Mouse (Mus musculus) forebrain, embryonic 13.5 days (tissue): ENCODE measurements around the gene Kcnip4. TPM values are rescaled to one million over a fixed set of nuclear protein-coding genes. Genes with fewer than 3 reads are reported as not detected.

ENCODE experiments used
- ATAC-seq: fragments of 200-750 bp; cut with Nextera tagmentation; 2 replicates; pipeline ENCODE4 v1.8.0; 2017
- H3K27ac ChIP-seq: fragments of 300-500 bp; sonication (generic); 2 replicates; pipeline ENCODE4 v1.5.1; 2015; ENCODE audit warnings: inconsistent platforms, mild to moderate bottlenecking, moderate library complexity
- H3K27me3 ChIP-seq: fragments of 300-500 bp; sonication (generic); 2 replicates; pipeline ENCODE4 v1.6.1; 2015; ENCODE audit warnings: mild to moderate bottlenecking, inconsistent platforms
- H3K36me3 ChIP-seq: fragments of 300-500 bp; sonication (generic); 2 replicates; pipeline ENCODE4 v1.6.1; 2015; ENCODE audit warnings: mild to moderate bottlenecking, inconsistent platforms; ENCODE audit not compliant: poor library complexity, severe bottlenecking
- H3K4me1 ChIP-seq: fragments of 300-500 bp; sonication (generic); 2 replicates; pipeline ENCODE4 v1.6.1; 2015; ENCODE audit warnings: inconsistent platforms
- H3K4me2 ChIP-seq: fragments of 300-500 bp; sonication (generic); 2 replicates; pipeline ENCODE4 v1.6.1; 2015; ENCODE audit warnings: inconsistent platforms, mild to moderate bottlenecking, moderate library complexity
- H3K4me3 ChIP-seq: fragments of 300-500 bp; sonication (generic); 2 replicates; pipeline ENCODE4 v1.5.1; 2015; ENCODE audit warnings: mild to moderate bottlenecking, inconsistent platforms
- H3K9ac ChIP-seq: fragments of 300-500 bp; sonication (generic); 2 replicates; pipeline ENCODE4 v1.6.1; 2015; ENCODE audit warnings: mild to moderate bottlenecking, inconsistent platforms
- H3K9me3 ChIP-seq: fragments of 300-500 bp; sonication (generic); replicated peaks from 2 replicates; pipeline ENCODE4 v1.6.1; 2016; ENCODE audit warnings: inconsistent platforms
- WGBS: fragments of 180-500 bp; shearing (Covaris S2); methylation state at CpG from one replicate; pipeline ENCODE4 v1.1.7; 2015; 5-methylcytosine and 5-hydroxymethylcytosine counted together
- polyA plus RNA-seq: library from polyadenylated mRNA; unstranded; fragments of >200 nt; fragmentation: Nextera tagmentation; extraction: Ambion mirVana; gene quantifications from 2 replicates; pipeline ENCODE4 v1.2.1, GENCODE M21; 2015

The Kcnip4 gene
- polyA plus RNA-seq, 1 experiment from 2014 or later, result 3.0 TPM

DNA sequence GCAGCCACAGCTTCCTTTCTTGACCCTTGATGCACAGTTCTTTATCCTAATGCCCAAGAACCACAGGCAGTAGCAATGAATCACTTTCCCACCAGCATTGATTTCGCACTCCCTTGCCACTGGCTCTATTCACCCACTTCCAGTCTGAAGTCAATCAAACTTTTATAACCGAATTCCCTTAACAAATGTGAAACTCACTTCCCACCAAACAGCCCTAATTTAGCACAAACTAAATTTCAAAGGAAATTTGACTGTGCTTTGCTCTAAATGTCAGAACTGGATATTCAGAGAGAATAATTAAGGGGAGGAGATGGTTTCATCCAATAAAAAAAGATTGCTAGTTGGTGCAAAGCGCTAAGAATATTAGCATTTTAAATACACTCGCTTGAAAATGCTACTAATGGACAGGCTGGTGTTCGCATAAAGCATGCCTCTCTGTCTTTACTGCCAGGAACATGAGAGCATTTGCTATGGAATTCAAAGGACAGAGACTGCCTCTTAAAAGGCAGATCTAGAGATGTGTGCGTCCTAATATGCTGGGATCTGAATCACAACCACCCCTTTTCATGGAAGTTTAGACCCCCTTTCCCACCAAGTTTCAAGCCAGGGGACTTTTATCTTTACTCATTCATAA, 63.9 kb downstream of the Kcnip4 start:
- ATAC-seq, result peak; percentile 61
- H3K4me1 ChIP-seq, result no peaks in the 10 kb centered on the region

DNA sequence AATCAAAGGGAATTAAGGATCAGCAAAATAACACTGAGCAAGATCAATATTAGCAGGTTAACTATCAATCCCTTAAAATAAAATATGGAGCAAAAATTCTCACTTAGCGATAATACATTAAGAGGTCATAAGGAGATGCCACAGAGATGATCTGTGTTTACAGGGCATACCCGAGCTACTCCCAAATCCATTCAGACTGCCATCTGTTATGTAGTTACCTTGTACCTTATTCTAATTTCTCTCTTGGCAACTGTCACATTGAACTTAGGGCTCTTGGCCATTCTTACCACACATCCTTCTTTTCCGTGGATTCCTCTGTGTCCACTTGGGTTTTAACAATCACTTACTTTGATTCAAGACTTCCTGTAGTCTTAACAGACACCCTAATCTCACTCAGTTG, 71.6 kb downstream of the Kcnip4 start:
- WGBS, result 88% methylated on average over 3 of the region's 3 CpGs
- Histone ChIP-seq H3K27me3 (no peaks in the 10 kb centered on the region), H3K4me2 (no peak overlapping the region), H3K9ac (no peak overlapping the region), H3K4me3 (no peak overlapping the region), H3K4me1 (no peaks in the 10 kb centered on the region), H3K36me3 (no peaks in the 10 kb centered on the region), H3K27ac (no peak overlapping the region), H3K9me3 (no peaks in the 10 kb centered on the region)
- ATAC-seq, result no peak

More for the DNA sequence above, 63.9 kb downstream of the Kcnip4 start:
- WGBS, result 51% methylated on average over 6 of the region's 6 CpGs
- Histone ChIP-seq H3K27me3 (no peaks in the 10 kb centered on the region), H3K4me3 (no peak overlapping the region), H3K4me2 (no peak overlapping the region), H3K36me3 (no peaks in the 10 kb centered on the region), H3K27ac (no peak overlapping the region), H3K9me3 (no peaks in the 10 kb centered on the region), H3K9ac (no peak overlapping the region)

DNA sequence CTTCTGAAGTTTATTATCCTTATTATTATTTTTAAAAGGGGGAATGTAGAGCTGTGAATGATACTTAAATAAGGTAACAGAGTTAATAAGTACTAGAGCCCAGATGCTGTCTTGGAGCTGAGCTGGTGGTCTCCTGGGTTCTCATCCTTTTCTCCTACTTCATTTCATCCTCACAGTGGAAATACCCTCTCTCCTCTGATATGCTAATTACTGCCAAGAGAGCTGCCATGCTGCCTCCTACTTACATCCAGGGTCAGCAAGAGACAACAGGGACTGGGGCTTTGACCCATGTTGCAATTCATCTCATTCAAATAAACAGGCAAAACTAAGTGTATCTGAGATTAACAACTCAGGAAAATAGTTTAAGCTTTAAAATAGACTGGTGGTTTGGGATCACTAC, 73.4 kb downstream of the Kcnip4 start:
- ATAC-seq, result peak; percentile 24; the same call in 1 of the 2 replicates
- no peaks in the 10 kb centered on the region for H3K36me3 ChIP-seq
- no peaks in the 10 kb centered on the region for H3K4me1 ChIP-seq
- no peaks in the 10 kb centered on the region for H3K9me3 ChIP-seq
- no peak overlapping the region for H3K4me2 ChIP-seq
- no peak overlapping the region for H3K27ac ChIP-seq
- no peaks in the 10 kb centered on the region for H3K27me3 ChIP-seq
- H3K4me3 ChIP-seq, result no peak overlapping the region
- H3K9ac ChIP-seq, result no peak overlapping the region

DNA sequence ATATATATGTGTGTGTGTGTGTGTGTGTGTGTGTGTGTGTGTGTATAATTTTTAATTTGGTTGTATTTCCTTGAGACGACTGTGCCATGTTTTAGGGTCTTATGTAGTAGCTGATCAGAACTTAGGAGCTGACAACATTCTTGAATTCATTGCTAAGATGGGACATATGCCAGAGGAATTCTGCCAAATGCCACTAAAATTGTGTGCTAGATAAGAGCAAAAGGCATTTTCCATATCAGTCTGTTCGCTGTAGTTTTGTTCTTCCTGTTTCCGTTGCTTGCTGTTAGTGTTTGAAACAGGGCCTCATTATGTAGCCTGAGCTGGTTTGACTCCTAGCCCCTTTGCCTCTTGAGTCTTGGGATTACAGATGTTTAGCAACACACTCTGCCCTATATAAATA, 73.8 kb downstream of the Kcnip4 start:
- H3K4me1 ChIP-seq, result no peaks in the 10 kb centered on the region
- H3K27me3 ChIP-seq, result no peaks in the 10 kb centered on the region
- WGBS, result 72% methylated on average over 3 of the region's 3 CpGs
- no peak overlapping the region for H3K27ac ChIP-seq
- ATAC-seq, result peak; percentile 43; the same call in 1 of the 2 replicates
- no peaks in the 10 kb centered on the region for H3K36me3 ChIP-seq
- no peaks in the 10 kb centered on the region for H3K9me3 ChIP-seq
- no peak overlapping the region for H3K4me3 ChIP-seq
- no peak overlapping the region for H3K9ac ChIP-seq
- no peak overlapping the region for H3K4me2 ChIP-seq

DNA sequence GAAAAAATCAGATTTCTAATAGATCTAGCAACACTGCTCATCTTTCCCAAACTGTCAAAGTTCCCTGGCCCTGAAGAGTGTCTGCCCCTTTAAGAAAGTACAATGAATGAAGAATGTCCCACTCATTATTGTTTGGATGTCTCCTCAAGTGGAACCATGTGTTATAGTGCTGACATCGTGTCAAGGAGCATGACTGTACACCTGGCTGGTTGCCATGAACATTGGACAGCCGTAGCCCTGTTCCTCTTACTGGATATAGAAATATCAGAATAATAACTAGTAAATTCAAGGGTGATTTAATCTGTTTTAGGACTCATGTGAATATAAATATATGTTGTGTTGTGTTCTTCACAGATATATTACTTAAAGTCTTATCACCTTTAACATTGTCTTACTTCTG, 87.5 kb downstream of the Kcnip4 start:
- Histone ChIP-seq H3K4me3 (no peak overlapping the region), H3K4me2 (no peak overlapping the region), H3K9ac (no peak overlapping the region), H3K36me3 (no peaks in the 10 kb centered on the region), H3K27ac (no peak overlapping the region), H3K9me3 (no peaks in the 10 kb centered on the region), H3K4me1 (no peaks in the 10 kb centered on the region), H3K27me3 (no peaks in the 10 kb centered on the region)
- WGBS, result 73% methylated on average over 2 of the region's 2 CpGs
- ATAC-seq, result no peak

DNA sequence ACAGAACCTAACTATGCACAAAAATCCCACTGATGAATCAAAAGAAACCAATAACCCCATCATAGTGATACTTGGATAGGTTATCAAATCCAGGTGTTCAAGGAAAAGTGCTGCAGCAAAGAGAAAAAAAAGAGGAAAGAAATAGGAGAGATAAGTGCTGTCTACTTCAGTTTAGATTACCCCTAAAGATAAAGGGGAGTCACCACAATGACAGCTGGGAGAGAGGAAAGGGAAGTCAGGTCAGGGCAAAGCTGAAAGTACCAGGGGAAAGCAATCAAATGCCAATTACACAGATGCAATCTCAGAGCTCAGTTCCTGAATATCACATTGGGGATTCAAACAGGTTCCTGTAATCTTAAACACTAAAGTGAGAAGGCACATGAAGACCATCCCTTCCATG, 97.0 kb downstream of the Kcnip4 start:
- H3K4me2 ChIP-seq, result no peak overlapping the region
- H3K9me3 ChIP-seq, result no peaks in the 10 kb centered on the region
- no peak overlapping the region for H3K4me3 ChIP-seq
- no peaks in the 10 kb centered on the region for H3K36me3 ChIP-seq
- no peaks in the 10 kb centered on the region for H3K27me3 ChIP-seq
- ATAC-seq, result no peak
- H3K27ac ChIP-seq, result no peak overlapping the region
- H3K4me1 ChIP-seq, result no peaks in the 10 kb centered on the region
- no peak overlapping the region for H3K9ac ChIP-seq

DNA sequence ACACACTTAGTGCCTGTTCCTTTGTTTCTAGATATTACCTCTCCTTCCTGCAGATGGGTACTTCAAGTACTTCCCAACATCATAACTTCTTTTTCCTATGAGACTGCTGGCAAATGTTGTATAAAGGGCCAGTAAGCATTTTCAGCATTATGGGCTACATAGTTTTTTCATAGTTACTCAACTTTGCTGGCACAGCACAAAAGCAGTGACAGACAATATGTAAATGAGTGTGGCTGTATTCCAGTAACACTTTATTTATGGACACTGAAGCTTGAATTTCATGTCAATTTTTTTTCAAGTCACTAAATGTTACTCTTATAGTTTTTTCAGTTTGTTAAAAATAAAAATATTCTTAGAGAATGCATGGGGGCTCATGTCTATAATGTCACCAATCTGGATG, 105.0 kb downstream of the Kcnip4 start:
- no peak overlapping the region for H3K27ac ChIP-seq
- H3K9me3 ChIP-seq, result no peaks in the 10 kb centered on the region
- H3K36me3 ChIP-seq, result no peaks in the 10 kb centered on the region
- no peak for ATAC-seq
- H3K4me3 ChIP-seq, result no peak overlapping the region
- no peak overlapping the region for H3K4me2 ChIP-seq
- H3K4me1 ChIP-seq, result no peaks in the 10 kb centered on the region
- H3K27me3 ChIP-seq, result no peaks in the 10 kb centered on the region
- no peak overlapping the region for H3K9ac ChIP-seq

DNA sequence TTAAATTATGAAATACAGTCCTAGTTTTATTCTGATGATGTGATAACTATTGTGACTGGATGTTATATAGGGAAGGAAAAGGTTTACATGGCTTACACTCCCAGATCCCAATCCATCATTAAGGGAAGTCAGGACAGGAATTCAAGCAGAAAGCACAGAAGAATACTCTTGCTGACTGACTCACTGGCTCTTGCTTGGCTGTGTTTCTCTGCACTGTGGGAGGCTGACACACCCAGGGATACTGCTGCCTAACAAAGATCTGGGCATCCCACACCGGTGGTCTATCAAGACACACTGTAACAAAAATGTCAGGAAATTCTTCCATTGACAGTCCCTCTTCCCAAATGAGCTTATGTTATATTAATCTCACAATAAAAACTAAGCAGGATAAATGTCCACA, 116.4 kb downstream of the Kcnip4 start:
- Histone ChIP-seq H3K4me3 (no peak overlapping the region), H3K9me3 (no peaks in the 10 kb centered on the region), H3K27me3 (no peaks in the 10 kb centered on the region), H3K36me3 (no peaks in the 10 kb centered on the region), H3K4me1 (no peaks in the 10 kb centered on the region), H3K4me2 (no peak overlapping the region), H3K9ac (no peak overlapping the region), H3K27ac (no peak overlapping the region)
- no peak for ATAC-seq
- WGBS, result 72% methylated on average over 1 of the region's 1 CpGs

DNA sequence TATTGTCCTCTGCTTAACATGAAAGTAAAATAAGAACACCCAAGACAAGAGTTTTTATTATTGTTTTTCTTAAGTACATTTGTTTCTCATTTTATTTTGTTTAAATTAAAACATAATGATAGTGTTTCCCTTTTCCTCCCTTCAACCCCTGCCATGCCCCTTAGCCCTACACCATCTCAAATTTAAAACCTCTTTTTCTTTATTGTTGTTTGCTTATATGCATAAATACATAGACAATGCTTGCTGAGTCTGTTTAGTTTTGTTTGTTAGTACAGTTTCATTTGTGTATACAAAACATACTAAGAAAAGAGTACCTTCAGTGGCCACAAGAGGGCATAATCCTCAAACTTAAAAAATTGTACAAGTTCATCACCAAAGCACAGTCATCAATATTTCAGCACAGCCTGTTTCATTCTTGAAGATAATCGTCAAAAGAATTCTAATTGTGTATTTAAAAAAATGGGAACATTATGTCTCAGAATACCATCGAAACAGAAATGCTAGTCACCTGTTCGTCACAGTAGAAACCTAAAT, 154.1 kb downstream of the Kcnip4 start:
- Histone ChIP-seq H3K36me3 (no peaks in the 10 kb centered on the region), H3K9ac (no peak overlapping the region), H3K27ac (no peak overlapping the region), H3K4me2 (no peak overlapping the region), H3K4me1 (no peaks in the 10 kb centered on the region), H3K27me3 (no peaks in the 10 kb centered on the region), H3K9me3 (no peaks in the 10 kb centered on the region), H3K4me3 (no peak overlapping the region)
- 50% methylated on average over 3 of the region's 3 CpGs for WGBS
- ATAC-seq, result peak; percentile 52

DNA sequence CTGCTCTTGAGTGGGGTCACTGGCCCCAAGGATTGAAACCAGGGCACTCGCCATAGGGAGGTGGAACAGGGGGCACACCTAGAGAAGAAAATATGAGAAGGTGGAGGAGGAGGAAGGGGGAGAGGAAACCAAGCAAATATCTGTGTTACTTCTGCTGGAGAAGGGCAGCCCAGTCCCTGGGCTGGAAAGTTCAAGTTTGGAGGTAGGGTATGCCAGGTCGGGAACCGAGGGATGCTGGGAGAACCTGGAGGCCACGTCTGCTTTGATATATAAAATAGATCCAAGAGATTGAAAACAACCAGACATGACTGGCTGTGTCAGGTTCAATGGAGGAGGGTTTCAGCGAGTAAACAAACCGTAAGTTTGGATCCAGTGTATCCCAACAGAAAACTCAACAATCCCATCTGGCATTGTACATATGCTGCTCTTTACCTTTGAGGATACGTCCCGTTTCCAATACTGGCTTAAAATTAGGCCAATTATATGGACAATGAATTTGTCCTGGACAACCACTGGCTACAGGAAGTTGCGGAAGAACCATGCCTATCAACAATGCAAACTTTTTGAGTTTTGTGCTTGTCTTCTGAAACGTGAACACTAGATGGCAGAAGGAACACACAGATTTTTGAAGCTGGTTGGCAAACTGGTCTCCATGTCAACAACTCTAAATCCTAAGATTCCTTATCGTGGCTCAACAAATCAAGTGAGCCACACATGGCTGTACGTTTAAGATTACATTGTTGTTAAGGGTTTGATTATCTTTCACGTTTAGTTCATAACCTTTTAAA, 155.9 kb downstream of the Kcnip4 start:
- peak; percentile 67 for ATAC-seq
- Histone ChIP-seq H3K4me1 (no peaks in the 10 kb centered on the region), H3K4me3 (no peak overlapping the region), H3K9ac (no peak overlapping the region), H3K27ac (no peak overlapping the region), H3K9me3 (no peaks in the 10 kb centered on the region), H3K36me3 (no peaks in the 10 kb centered on the region), H3K27me3 (no peaks in the 10 kb centered on the region), H3K4me2 (no peak overlapping the region)
- WGBS, result 54% methylated on average over 13 of the region's 13 CpGs

DNA sequence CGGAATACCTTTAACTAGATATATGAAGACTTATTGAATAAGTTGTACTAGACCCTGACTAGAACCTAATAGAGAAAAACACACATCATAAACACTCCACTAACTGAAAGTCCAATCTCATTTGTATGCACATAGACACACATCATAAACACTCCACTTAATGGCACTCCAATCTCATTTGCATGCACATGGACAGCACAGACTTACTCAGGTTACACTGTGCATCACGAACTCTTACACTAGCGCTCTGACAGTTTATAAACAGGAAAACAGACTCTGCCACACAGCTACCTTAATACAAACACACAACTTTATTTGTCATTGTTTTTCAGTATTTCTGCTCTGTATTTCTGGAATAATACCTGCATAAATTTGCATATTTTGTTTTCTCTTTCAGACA, 168.3 kb downstream of the Kcnip4 start:
- WGBS, result 66% methylated on average over 3 of the region's 3 CpGs
- H3K9me3 ChIP-seq, result no peaks in the 10 kb centered on the region
- H3K4me1 ChIP-seq, result no peaks in the 10 kb centered on the region
- no peak overlapping the region for H3K4me3 ChIP-seq
- H3K9ac ChIP-seq, result no peak overlapping the region
- no peak overlapping the region for H3K4me2 ChIP-seq
- H3K27me3 ChIP-seq, result no peaks in the 10 kb centered on the region
- no peak overlapping the region for H3K27ac ChIP-seq
- ATAC-seq, result peak; percentile 78
- no peaks in the 10 kb centered on the region for H3K36me3 ChIP-seq

DNA sequence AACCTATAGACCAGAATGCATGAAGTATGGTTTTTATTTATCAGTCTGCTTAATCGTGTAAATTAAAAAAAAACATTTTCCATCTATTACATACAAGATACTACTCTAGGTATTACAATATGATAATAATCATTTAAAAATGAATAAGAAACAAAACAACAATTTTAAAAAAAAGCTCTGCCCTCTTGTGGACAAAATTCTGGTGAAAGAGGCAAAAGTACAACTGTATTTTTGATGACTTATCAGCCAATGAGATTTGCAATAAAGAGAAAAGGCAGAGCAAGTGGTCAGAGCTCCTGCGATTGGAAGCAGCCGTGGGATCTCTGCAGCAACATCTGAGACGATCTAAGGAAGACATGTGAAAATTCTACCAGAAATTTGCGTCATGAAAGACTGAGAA, 172.6 kb downstream of the Kcnip4 start:
- Histone ChIP-seq H3K9ac (no peak overlapping the region), H3K4me2 (no peak overlapping the region), H3K27ac (no peak overlapping the region), H3K27me3 (no peaks in the 10 kb centered on the region), H3K4me3 (no peak overlapping the region), H3K4me1 (no peaks in the 10 kb centered on the region), H3K9me3 (no peaks in the 10 kb centered on the region), H3K36me3 (no peaks in the 10 kb centered on the region)
- 79% methylated on average over 5 of the region's 5 CpGs for WGBS
- no peak for ATAC-seq
